Mouse (Mus musculus) layer of hippocampus, postnatal 25 days (tissue): ENCODE measurements around the gene Ncaph2. TPM values are rescaled to one million over a fixed set of nuclear protein-coding genes. Genes with fewer than 3 reads are reported as not detected.

Source experiments
- DNase-seq, 2 experiments: peaks; one replicate each; pipeline ENCODE4 v3.0.0; 2022; ENCODE audit warnings: mixed read lengths in 2 of 2, low spot score in 1 of 2; ENCODE audit errors: extremely low spot score in 1 of 2
- total RNA-seq, 2 experiments: library from RNA; stranded (reverse); gene quantifications; 2 replicates each; pipeline ENCODE4 v1.2.3; 2021

The Ncaph2 gene
- total RNA-seq, 2 experiments from 2014 or later, result 84.1 to 95.0 TPM

GRCm38 (mm10) chr15:89340136-89340535, 15.4 kb upstream of the Ncaph2 start:
- DNase-seq, result no peak

GRCm38 (mm10) chr15:89341678-89342077, 13.8 kb upstream of the Ncaph2 start:
- DNase-seq, result no peak

- DNase-seq, result no peak
Observed at GRCm38 (mm10) chr15:89343325-89343724, 12.2 kb upstream of the Ncaph2 start.

GRCm38 (mm10) chr15:89350447-89350846, 5.1 kb upstream of the Ncaph2 start:
- DNase-seq, result no peak

- DNase-seq, result no peak
Observed at GRCm38 (mm10) chr15:89351302-89351701, 4.2 kb upstream of the Ncaph2 start.

- DNase-seq, result no peak
Observed at GRCm38 (mm10) chr15:89352054-89352453, 3.5 kb upstream of the Ncaph2 start.

GRCm38 (mm10) chr15:89352795-89353194, 2.7 kb upstream of the Ncaph2 start:
- DNase-seq, result no peak

- no peak for DNase-seq
Observed at GRCm38 (mm10) chr15:89353837-89354236, 1.7 kb upstream of the Ncaph2 start.

GRCm38 (mm10) chr15:89354455-89354854, 1.1 kb upstream of the Ncaph2 start:
- no peak for DNase-seq

- peak in 1 of 2 experiments; percentile 54 for DNase-seq
Observed at GRCm38 (mm10) chr15:89356372-89356771, 853 bp downstream of the Ncaph2 start.

GRCm38 (mm10) chr15:89358784-89359183, 3.3 kb downstream of the Ncaph2 start:
- no peak for DNase-seq

- DNase-seq, result no peak
Observed at GRCm38 (mm10) chr15:89363051-89363450, 7.5 kb downstream of the Ncaph2 start.

GRCm38 (mm10) chr15:89365141-89365551, 9.6 kb downstream of the Ncaph2 start:
- no peak for DNase-seq

GRCm38 (mm10) chr15:89372068-89372467, 16.5 kb downstream of the Ncaph2 start:
- DNase-seq, result no peak

- DNase-seq, result no peak
Observed at GRCm38 (mm10) chr15:89372536-89372935, 17.0 kb downstream of the Ncaph2 start.

- peak; percentile 64 to 88 for DNase-seq
Observed at GRCm38 (mm10) chr15:89373027-89373761, 17.7 kb downstream of the Ncaph2 start.

GRCm38 (mm10) chr15:89373762-89374248, 18.3 kb downstream of the Ncaph2 start, which contains the start of gene Sco2:
Sco2 (minus strand) TSS chr15:89373846.
- peak; percentile 97 to 99 for DNase-seq

- no peak for DNase-seq
Observed at GRCm38 (mm10) chr15:89374340-89374739, 18.8 kb downstream of the Ncaph2 start.

GRCm38 (mm10) chr15:89374801-89375534, 19.4 kb downstream of the Ncaph2 start:
- DNase-seq, result no peak

GRCm38 (mm10) chr15:89376040-89376439, 20.5 kb downstream of the Ncaph2 start:
- DNase-seq, result no peak

GRCm38 (mm10) chr15:89376957-89377356, 21.4 kb downstream of the Ncaph2 start, which contains the start of gene Tymp:
Tymp (minus strand) TSS chr15:89377039.
- no peak for DNase-seq
